In the genomic region with DNA sequence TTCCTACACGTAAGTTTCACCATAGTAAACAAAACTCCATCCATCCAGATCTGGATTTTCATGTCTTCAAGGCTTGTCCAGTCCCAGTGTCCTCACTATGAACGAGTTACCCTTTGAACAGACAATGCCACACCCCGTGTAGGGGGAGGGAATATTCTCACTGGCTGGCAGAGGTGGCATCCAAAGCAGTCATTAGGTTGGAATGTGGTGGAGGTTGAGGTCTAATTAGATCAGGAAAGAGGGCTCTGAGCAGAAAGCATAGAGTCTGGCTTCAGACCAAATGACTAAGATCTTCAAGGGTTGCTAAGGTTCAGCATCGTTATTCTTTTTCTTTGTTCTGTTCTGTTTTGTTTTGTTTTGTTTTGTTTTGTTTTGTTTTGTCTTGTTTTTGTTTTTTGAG, we compare ENCODE assay signal across 30 mouse cellular contexts. TPM values are rescaled to one million over a fixed set of nuclear protein-coding genes. Genes with fewer than 3 reads are reported as not detected.
DNase-seq lines count a peak whose midpoint lies in the region; ATAC-seq and TF ChIP-seq lines count a peak whose summit lies in the region.
"Had no signal": no experiment of that assay in that cellular context is flagged by ENCODE, and none has a peak within 500 bp of the region (broad histone marks: within the 10 kb centered on the region; RNA-seq: fewer than 3 reads in every experiment).

No protein-coding gene starts in this region.

- no peak for TF ChIP-seq CTCF in Patski (IDR thresholded peaks at IDR 0.05)

- peak; percentile 96 for ATAC-seq in Patski
- ATAC-seq: forebrain, embryonic 15.5 days; hindbrain, postnatal 0 days had no signal

- in situ Hi-C loops in Patski (cut with MboI; ENCODE audit: low pct_unique_long_range_greater_than_20kb) = no loop called here

- H3K27me3 ChIP-seq in Patski = no peaks in the 10 kb centered on the region
- H3K27me3 ChIP-seq: forebrain, embryonic 12.5 days; forebrain, embryonic 15.5 days; heart, embryonic 13.5 days had no signal

- CTCF ChIA-PET in Patski (lab: Charles Lee) = no interaction called here

- POLR2A ChIA-PET in Patski (lab: Charles Lee) = no interaction called here

- DNase-seq in kidney, adult 9 months = peak; percentile 26
- DNase-seq in kidney, postnatal 10 days = no peak
- peak; percentile 66 for DNase-seq in retina, postnatal 1 day
- DNase-seq in retina, embryonic 14.5 days (ENCODE audit: low spot score) = no peak
- DNase-seq in Patski (ENCODE audit: low read depth, low spot score) = peak; percentile 84
- DNase-seq in thymus, postnatal 14 days = no peak
- DNase-seq: adrenal gland, adult 2 months; adrenal gland, postnatal 14 days; cerebellum, adult 11 months; cerebellum, adult 2 months; cerebellum, adult 9-11 months; cerebellum, postnatal 25 days; embryo, embryonic 11 days; gastrocnemius, postnatal 25 days; heart, adult 18-20 months; heart, postnatal 14 days; heart, postnatal 4 days had no signal

RNA-seq across cellular contexts. Expression of gene Gm11060, which starts 7.8 kb away (rescaled TPM):
- not detected for polyA plus RNA-seq in Patski (2021)
- polyA plus RNA-seq: adrenal gland, adult 2 months; cerebellum, adult 2 months; cortical plate, adult 2 months; embryonic facial prominence, embryonic 10.5 days; embryonic facial prominence, embryonic 13.5 days; erythroblast, embryonic 14.5 days; forebrain, embryonic 12.5 days; forebrain, embryonic 15.5 days; gonadal fat pad, adult 2 months; heart, embryonic 10.5 days; heart, embryonic 13.5 days; heart, embryonic 16.5 days; hindbrain, embryonic 11.5 days; hindbrain, embryonic 14.5 days; hindbrain, postnatal 0 days had no signal

RNA-seq across cellular contexts. Expression of gene Wt1, which starts 42.3 kb away (rescaled TPM):
- polyA plus RNA-seq in Patski (2021) = 15.2 TPM
- polyA plus RNA-seq: cerebellum, adult 2 months; erythroblast, embryonic 14.5 days; forebrain, embryonic 12.5 days; forebrain, embryonic 15.5 days had no signal

Comparison
In these comparisons a context has a peak if more than half of its experiments do, and no peak if none do; other contexts are left out.
1. DNase-seq: peak in kidney, adult 9 months (single experiment), retina, postnatal 1 day (single experiment) and Patski (single experiment); none in kidney, postnatal 10 days (single experiment), retina, embryonic 14.5 days (single experiment) and thymus, postnatal 14 days (single experiment).